Mouse (Mus musculus): Measurements from ENCODE around the gene Echdc3. TPM values are rescaled to one million over a fixed set of nuclear protein-coding genes. Genes with fewer than 3 reads are reported as not detected.

Echdc3 gene
- polyA plus RNA-seq (2015; fragmentation: Nextera tagmentation; extraction: Ambion mirVana), result 11.1 and 15.3 TPM in 2 replicates

- Histone ChIP-seq H3K36me3 (ENCODE audit: control insufficient read depth, insufficient read depth, low read length) (no peaks in the 10 kb centered on the region), H3K9ac (ENCODE audit: low read length) (peak within 1 kb of the TSS; percentile 84), H3K9me3 (ENCODE audit: control insufficient read depth, low read length) (no peaks in the 10 kb centered on the region), H3K4me1 (replicated peaks; ENCODE audit: control insufficient read depth, insufficient read depth, low read length) (peaks cover 28% of the 10 kb centered on the region), H3K4me2 (ENCODE audit: low read depth, low read length) (peak within 1 kb of the TSS; percentile 86), H3K4me3 (ENCODE audit: low read length) (peak within 1 kb of the TSS; percentile 54), H3K27ac (ENCODE audit: low read length) (peak within 1 kb of the TSS; percentile 99), H3K27me3 (ENCODE audit: control insufficient read depth, insufficient read depth, low read depth, low read length) (no peaks in the 10 kb centered on the region)
- 1% methylated on average over 30 of the region's 30 CpGs for whole genome bisulfite sequencing
- ATAC-seq (ENCODE audit: low read depth), result peak; percentile 95
Observed at GRCm38 (mm10) chr2:6212724-6213511, at the start of gene Echdc3. Gene Echdc3, minus strand, starts transcription at chr2:6213033.

GRCm38 (mm10) chr2:6261718-6262117 lies 48.9 kb upstream of the Echdc3 start:
- H3K9me3 ChIP-seq (ENCODE audit: control insufficient read depth, low read length), result no peaks in the 10 kb centered on the region
- ATAC-seq (ENCODE audit: low read depth), result no peak
- H3K27me3 ChIP-seq (ENCODE audit: control insufficient read depth, insufficient read depth, low read depth, low read length), result no peaks in the 10 kb centered on the region
- no peaks in the 10 kb centered on the region for H3K36me3 ChIP-seq (ENCODE audit: control insufficient read depth, insufficient read depth, low read length)
- no peak overlapping the region for H3K9ac ChIP-seq (ENCODE audit: low read length)
- peaks cover 7% of the 10 kb centered on the region for H3K4me1 ChIP-seq (replicated peaks; ENCODE audit: control insufficient read depth, insufficient read depth, low read length)
- no peak overlapping the region for H3K4me2 ChIP-seq (ENCODE audit: low read depth, low read length)
- H3K4me3 ChIP-seq (ENCODE audit: low read length), result no peak overlapping the region
- WGBS, result 80% methylated on average over 9 of the region's 9 CpGs
- H3K27ac ChIP-seq (ENCODE audit: low read length), result 0 out of 2 replicates have a peak overlapping the region, but pooled peaks have one; percentile 18

- no peaks in the 10 kb centered on the region for H3K9me3 ChIP-seq (ENCODE audit: control insufficient read depth, low read length)
- H3K27ac ChIP-seq (ENCODE audit: low read length), result 0 out of 2 replicates have a peak overlapping the region, but pooled peaks have one; percentile 18
- H3K9ac ChIP-seq (ENCODE audit: low read length), result no peak overlapping the region
- H3K36me3 ChIP-seq (ENCODE audit: control insufficient read depth, insufficient read depth, low read length), result no peaks in the 10 kb centered on the region
- no peak overlapping the region for H3K4me3 ChIP-seq (ENCODE audit: low read length)
- no peak overlapping the region for H3K4me2 ChIP-seq (ENCODE audit: low read depth, low read length)
- ATAC-seq (ENCODE audit: low read depth), result no peak
- 42% methylated on average over 8 of the region's 8 CpGs for WGBS
- no peaks in the 10 kb centered on the region for H3K27me3 ChIP-seq (ENCODE audit: control insufficient read depth, insufficient read depth, low read depth, low read length)
- H3K4me1 ChIP-seq (replicated peaks; ENCODE audit: control insufficient read depth, insufficient read depth, low read length), result peaks cover 11% of the 10 kb centered on the region
Observed at GRCm38 (mm10) chr2:6261201-6261672, 48.4 kb upstream of the Echdc3 start.

- ATAC-seq (ENCODE audit: low read depth), result no peak
Observed at GRCm38 (mm10) chr2:6260661-6261060, 47.8 kb upstream of the Echdc3 start.

GRCm38 (mm10) chr2:6259182-6259581 lies 46.3 kb upstream of the Echdc3 start:
- H3K4me1 ChIP-seq (replicated peaks; ENCODE audit: control insufficient read depth, insufficient read depth, low read length), result peaks cover 9% of the 10 kb centered on the region

More at GRCm38 (mm10) chr2:6260661-6261060, 47.8 kb upstream of the Echdc3 start:
- Histone ChIP-seq H3K4me3 (ENCODE audit: low read length) (no peak overlapping the region), H3K27me3 (ENCODE audit: control insufficient read depth, insufficient read depth, low read depth, low read length) (no peaks in the 10 kb centered on the region), H3K4me2 (ENCODE audit: low read depth, low read length) (no peak overlapping the region), H3K4me1 (replicated peaks; ENCODE audit: control insufficient read depth, insufficient read depth, low read length) (peaks cover 15% of the 10 kb centered on the region), H3K27ac (ENCODE audit: low read length) (no peak overlapping the region), H3K9me3 (ENCODE audit: control insufficient read depth, low read length) (no peaks in the 10 kb centered on the region), H3K36me3 (ENCODE audit: control insufficient read depth, insufficient read depth, low read length) (no peaks in the 10 kb centered on the region), H3K9ac (ENCODE audit: low read length) (no peak overlapping the region)
- WGBS, result 82% methylated on average over 4 of the region's 4 CpGs

GRCm38 (mm10) chr2:6258026-6258425 lies 45.2 kb upstream of the Echdc3 start:
- peaks cover 9% of the 10 kb centered on the region for H3K4me1 ChIP-seq (replicated peaks; ENCODE audit: control insufficient read depth, insufficient read depth, low read length)
- WGBS, result 87% methylated on average over 4 of the region's 4 CpGs
- H3K27ac ChIP-seq (ENCODE audit: low read length), result no peak overlapping the region
- H3K9me3 ChIP-seq (ENCODE audit: control insufficient read depth, low read length), result no peaks in the 10 kb centered on the region
- no peak overlapping the region for H3K4me2 ChIP-seq (ENCODE audit: low read depth, low read length)
- H3K9ac ChIP-seq (ENCODE audit: low read length), result no peak overlapping the region
- ATAC-seq (ENCODE audit: low read depth), result no peak
- no peak overlapping the region for H3K4me3 ChIP-seq (ENCODE audit: low read length)
- no peaks in the 10 kb centered on the region for H3K36me3 ChIP-seq (ENCODE audit: control insufficient read depth, insufficient read depth, low read length)
- H3K27me3 ChIP-seq (ENCODE audit: control insufficient read depth, insufficient read depth, low read depth, low read length), result no peaks in the 10 kb centered on the region

More at GRCm38 (mm10) chr2:6259182-6259581, 46.3 kb upstream of the Echdc3 start:
- no peak overlapping the region for H3K27ac ChIP-seq (ENCODE audit: low read length)
- H3K36me3 ChIP-seq (ENCODE audit: control insufficient read depth, insufficient read depth, low read length), result no peaks in the 10 kb centered on the region
- no peaks in the 10 kb centered on the region for H3K9me3 ChIP-seq (ENCODE audit: control insufficient read depth, low read length)
- no peak for ATAC-seq (ENCODE audit: low read depth)
- H3K27me3 ChIP-seq (ENCODE audit: control insufficient read depth, insufficient read depth, low read depth, low read length), result no peaks in the 10 kb centered on the region
- no peak overlapping the region for H3K9ac ChIP-seq (ENCODE audit: low read length)
- 84% methylated on average over 3 of the region's 3 CpGs for WGBS
- no peak overlapping the region for H3K4me2 ChIP-seq (ENCODE audit: low read depth, low read length)
- no peak overlapping the region for H3K4me3 ChIP-seq (ENCODE audit: low read length)

- Histone ChIP-seq H3K9ac (ENCODE audit: low read length) (no peak overlapping the region), H3K4me2 (ENCODE audit: low read depth, low read length) (no peak overlapping the region), H3K36me3 (ENCODE audit: control insufficient read depth, insufficient read depth, low read length) (no peaks in the 10 kb centered on the region), H3K9me3 (ENCODE audit: control insufficient read depth, low read length) (no peaks in the 10 kb centered on the region), H3K27me3 (ENCODE audit: control insufficient read depth, insufficient read depth, low read depth, low read length) (no peaks in the 10 kb centered on the region), H3K4me1 (replicated peaks; ENCODE audit: control insufficient read depth, insufficient read depth, low read length) (peaks cover 9% of the 10 kb centered on the region), H3K4me3 (ENCODE audit: low read length) (no peak overlapping the region), H3K27ac (ENCODE audit: low read length) (peak overlapping the region; percentile 93)
- ATAC-seq (ENCODE audit: low read depth), result no peak
- WGBS, result 77% methylated on average over 2 of the region's 2 CpGs
Observed at GRCm38 (mm10) chr2:6257146-6257545, 44.3 kb upstream of the Echdc3 start.

GRCm38 (mm10) chr2:6255989-6256841 lies 43.4 kb upstream of the Echdc3 start:
- Histone ChIP-seq H3K27me3 (ENCODE audit: control insufficient read depth, insufficient read depth, low read depth, low read length) (no peaks in the 10 kb centered on the region), H3K9ac (ENCODE audit: low read length) (no peak overlapping the region), H3K4me2 (ENCODE audit: low read depth, low read length) (no peak overlapping the region), H3K4me3 (ENCODE audit: low read length) (no peak overlapping the region), H3K27ac (ENCODE audit: low read length) (peak overlapping the region; percentile 93), H3K4me1 (replicated peaks; ENCODE audit: control insufficient read depth, insufficient read depth, low read length) (peaks cover 9% of the 10 kb centered on the region), H3K9me3 (ENCODE audit: control insufficient read depth, low read length) (no peaks in the 10 kb centered on the region), H3K36me3 (ENCODE audit: control insufficient read depth, insufficient read depth, low read length) (no peaks in the 10 kb centered on the region)
- ATAC-seq (ENCODE audit: low read depth), result peak; percentile 94
- 42% methylated on average over 19 of the region's 19 CpGs for WGBS

Data from lung, embryonic 16.5 days (tissue).